Mouse (Mus musculus): ENCODE data around the gene Tpi1.
A peak's percentile ranks its signal among the peaks of the same experiment; 100 is the strongest.
"Not testable (repeated sequence)": the region's sequence is repeated elsewhere in the genome, so short reads cannot be mapped to it uniquely, and the experiment has no call there.

Gene Tpi1

GRCm38 (mm10) chr6:124831199-124831598 is 17.1 kb upstream of the Tpi1 start:
- DNase-seq (ENCODE audit: low spot score in 2 of 2), result not testable (repeated sequence)

DNA sequence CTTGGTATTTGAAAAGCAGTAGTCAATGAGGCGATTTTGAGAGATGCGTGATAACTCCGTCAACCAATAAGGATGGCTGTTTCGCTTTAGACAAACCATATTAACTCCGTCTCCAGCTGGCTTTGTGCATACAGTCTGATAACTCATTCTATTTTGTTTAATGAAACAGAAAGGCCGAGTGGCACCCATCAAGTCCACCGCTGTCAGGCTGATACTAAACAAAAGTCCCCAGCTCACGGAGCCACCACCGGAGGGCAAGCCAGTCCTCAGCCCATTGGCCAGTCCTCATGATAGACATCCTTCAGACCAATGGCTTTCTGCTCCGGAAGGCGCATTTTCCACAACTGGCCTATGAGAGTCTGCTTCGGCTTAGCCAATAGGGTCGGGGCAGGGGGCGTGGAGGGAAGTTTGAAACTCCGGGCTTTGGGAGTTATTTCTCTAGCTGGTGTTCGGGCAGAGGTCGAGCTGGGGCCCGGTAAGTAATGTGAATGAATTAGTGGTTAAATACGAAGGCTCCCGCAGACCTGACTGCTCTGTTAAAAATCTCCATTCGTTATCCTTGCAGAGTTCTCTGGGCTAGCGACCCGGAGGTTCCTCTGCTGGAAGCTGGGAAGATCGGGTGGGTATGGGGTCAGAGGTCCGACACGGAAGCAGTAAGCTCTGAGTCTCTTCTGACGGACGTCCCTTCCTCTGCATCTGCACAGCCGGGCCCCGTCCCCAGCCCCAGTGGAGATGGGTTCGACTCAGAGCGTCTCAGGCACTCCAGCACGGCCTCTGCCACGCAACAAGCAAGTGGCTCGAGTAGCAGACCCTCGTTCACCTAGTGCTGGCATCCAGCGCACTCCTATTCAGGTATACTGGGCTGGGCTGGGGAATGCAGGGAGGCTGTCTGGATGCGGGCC is 16.0 kb upstream of the Tpi1 start:
- peak; percentile 91 to 95 for DNase-seq (ENCODE audit: low spot score in 2 of 2)

DNA sequence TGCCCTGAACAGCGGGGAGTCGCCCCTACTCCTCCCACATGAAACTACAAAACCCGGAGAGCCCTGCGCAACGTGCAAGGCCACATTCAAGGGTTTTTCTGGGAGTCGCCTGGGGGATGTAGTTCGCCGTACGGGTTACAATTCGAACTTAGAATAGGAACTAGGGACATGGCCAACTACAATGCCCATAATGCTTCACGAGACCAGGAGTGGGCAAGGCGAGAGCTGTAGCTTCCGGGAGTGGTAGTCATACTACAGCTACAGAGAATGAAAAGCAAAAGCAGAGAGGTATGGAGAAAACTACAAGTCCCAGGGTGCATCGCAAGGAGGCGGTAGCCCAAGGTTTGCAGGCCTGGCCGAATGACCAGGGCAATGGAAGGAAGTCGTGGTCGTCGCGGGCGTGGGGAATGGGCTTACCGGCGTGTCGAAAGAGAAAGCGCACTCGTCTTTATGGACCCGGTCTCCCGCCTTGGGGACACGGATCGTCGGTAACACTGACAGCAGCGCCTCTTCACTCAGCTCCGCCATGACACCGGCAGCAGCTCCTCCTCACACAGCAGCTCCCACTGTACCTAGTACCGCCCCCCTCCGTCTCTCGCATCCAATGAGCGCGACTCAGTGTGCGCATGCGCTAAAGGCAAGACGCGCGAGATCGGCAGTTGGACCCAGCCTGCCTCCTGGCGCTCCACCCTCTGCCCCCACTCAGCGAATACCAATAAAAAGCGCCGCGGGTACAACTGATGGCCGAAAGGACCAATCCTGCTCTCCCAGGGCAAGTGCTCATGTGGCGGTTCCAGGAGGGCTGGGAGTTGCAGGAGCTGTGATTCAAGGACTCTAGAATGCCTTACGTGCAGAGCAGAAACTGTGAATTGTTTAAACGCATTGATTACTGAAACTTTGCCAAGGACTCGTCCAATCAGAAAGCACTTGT is 15.0 kb upstream of the Tpi1 start, which contains the start of the genes Usp5 and Cdca3:
Usp5 (minus strand) TSS at position 617 of the 931 bp plus-strand sequence.
Cdca3 (plus strand) TSS at position 680 of the 931 bp plus-strand sequence.
- peak; percentile 99 for DNase-seq (ENCODE audit: low spot score in 2 of 2)

DNA sequence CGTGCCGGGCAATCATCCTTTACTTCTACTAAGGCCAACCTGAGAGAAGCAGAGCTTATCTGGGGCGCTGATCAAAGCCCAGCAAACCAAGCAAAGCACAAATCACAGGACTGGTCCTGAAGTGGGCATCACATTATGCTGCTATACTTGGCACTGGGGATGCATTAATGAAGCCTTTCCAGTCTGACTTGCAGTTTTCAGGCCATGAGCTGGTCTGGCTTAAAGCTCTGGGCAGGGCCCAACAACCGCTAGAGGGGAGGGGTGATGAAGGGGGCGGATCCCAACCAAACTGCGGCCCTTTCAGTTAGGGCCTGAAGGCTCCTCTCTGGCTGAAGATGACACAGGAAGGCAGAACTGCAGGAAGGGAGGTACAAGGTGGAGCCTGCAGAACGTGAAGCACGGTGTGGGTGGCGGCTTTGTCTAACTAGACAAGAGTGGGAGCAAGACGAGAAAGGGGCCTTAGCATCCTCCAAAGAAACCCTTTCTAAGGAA is 14.1 kb upstream of the Tpi1 start:
- DNase-seq (ENCODE audit: low spot score in 2 of 2), result no peak

DNA sequence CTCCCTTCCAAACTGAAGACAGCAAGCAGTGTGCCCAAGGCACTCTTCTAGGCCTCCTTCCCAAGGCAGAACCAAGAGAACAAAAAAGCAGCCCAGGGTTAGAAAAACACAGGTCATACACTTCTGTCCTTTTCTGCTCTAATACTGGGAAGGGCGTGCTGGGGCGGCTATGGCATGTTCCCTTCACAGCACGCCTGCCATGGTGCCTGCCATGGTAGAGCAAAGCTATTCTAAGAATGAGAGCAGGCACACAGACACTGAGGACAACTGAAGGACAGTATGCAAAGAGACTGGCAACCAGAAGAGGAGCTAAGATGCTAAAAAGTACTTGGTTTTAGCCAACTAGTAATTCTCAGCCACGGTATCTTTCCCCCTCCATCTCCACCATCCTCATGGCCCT is 8.0 kb upstream of the Tpi1 start:
- no peak for DNase-seq (ENCODE audit: low spot score in 2 of 2)

- DNase-seq (ENCODE audit: low spot score in 2 of 2), result no peak
These were observed 6.8 kb upstream of the Tpi1 start for GRCm38 (mm10) chr6:124820891-124821290.

DNA sequence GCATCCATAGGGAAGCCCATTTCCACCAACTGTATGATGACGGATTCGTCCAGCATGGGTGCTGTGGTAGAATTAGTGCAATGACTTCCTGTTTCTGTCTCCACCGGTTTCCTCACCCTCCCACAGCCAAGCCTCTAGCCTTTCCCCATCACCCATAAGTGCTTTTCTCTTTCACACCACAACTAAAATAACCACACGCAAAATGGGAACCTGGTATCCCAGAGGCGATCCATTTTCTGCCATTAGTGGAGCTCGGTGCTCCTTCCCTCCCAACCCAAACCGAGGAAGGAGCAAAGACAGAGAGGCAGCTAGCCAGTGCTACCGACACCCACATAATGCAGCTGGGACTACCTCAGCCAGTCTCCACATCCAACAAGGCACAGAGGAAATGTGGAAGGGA is 3.9 kb upstream of the Tpi1 start:
- DNase-seq (ENCODE audit: low spot score in 2 of 2), result no peak

DNA sequence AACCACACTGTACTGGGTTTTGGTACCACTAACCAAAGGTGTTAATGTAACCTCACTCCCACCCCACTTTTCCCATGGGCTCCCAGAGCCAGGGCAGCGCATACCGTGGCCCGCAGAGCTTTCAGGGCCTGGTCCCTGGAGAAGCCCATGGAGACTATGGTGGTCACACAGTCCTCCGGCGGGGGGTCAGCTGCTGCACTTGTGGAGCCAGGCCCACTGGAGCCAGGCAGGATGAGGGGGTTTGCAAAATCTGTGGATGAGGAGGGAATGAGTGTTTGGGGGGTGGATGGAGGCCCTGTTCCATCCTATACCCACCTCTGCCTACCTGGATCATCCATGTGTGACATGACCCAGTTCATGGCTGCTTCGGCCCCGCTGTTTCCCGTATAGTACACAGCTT is 3.5 kb upstream of the Tpi1 start:
- DNase-seq (ENCODE audit: low spot score in 2 of 2), result no peak

- DNase-seq (ENCODE audit: low spot score in 2 of 2), result no peak
These were observed 3.0 kb upstream of the Tpi1 start for GRCm38 (mm10) chr6:124817125-124817524.

GRCm38 (mm10) chr6:124816611-124817010 is 2.5 kb upstream of the Tpi1 start:
- no peak for DNase-seq (ENCODE audit: low spot score in 2 of 2)

DNA sequence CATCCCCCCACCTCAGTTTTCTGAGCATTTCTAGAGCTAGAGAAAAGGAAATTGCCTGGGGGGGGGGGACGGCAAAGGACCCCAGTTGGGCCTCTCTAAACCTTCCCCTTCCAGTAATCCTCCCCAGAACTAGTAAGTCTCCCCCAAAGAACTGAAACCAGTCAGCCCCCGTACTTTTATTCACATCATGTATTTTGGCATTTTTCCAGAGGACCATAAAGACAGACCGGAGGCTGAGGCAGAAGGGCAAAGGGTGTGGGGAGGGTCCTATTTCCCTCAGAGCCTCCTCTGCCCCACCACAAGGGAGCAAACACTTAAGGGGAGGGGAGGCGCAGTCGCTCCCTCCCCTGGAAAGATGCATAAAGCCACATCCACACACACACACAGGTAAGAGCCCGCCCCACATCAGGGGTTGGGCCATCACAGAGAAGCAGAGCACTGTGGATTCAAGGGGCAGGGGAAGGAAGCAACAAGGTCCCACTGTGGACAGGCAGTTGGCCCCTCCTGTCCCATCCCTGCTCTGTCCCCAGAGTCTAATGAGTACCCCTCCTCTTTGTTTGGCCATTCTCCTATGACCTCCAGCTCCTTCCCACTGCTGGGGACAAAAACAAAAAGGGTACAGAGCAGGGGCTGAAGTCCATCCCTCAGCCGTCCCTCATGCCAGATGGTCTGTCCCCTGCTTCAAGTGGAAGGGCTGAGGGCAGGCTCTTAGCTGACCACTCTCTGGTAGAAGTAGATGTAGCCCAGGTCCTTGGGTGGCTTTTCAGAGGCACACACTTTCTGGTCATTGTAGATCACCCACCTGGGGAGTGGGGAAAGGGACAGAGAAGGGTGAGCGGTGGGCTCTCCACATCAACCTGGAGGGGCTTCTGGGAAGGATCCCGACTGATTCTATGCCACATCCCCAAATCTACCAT is 1.0 kb upstream of the Tpi1 start:
- DNase-seq (ENCODE audit: low spot score in 2 of 2), result no peak

GRCm38 (mm10) chr6:124814448-124814847 is 352 bp upstream of the Tpi1 start:
- DNase-seq (ENCODE audit: low spot score in 2 of 2), result no peak

DNA sequence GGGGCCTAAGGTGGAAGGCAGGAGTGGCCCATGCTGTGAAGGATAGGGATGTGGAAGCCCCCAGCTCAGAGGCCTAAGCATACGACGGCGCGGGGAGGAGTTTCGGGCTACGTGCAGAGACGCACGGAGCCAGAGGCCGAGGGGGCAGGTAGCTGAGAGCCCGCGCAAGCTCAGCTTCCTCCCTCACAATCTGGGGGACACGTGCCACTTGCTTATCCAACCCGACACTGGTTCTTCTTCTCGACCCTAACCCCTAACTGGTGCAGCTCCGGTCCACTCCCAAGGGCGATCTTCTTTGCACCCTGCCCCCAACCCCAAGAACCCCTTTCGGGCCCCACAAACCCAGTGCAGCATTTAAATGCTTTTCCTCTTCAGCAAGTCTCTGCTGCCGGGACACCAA is 600 bp downstream of the Tpi1 start:
- DNase-seq (ENCODE audit: low spot score in 2 of 2), result peak; percentile 68 to 73

GRCm38 (mm10) chr6:124812848-124813247 is 1.2 kb downstream of the Tpi1 start:
- DNase-seq (ENCODE audit: low spot score in 2 of 2), result no peak

DNA sequence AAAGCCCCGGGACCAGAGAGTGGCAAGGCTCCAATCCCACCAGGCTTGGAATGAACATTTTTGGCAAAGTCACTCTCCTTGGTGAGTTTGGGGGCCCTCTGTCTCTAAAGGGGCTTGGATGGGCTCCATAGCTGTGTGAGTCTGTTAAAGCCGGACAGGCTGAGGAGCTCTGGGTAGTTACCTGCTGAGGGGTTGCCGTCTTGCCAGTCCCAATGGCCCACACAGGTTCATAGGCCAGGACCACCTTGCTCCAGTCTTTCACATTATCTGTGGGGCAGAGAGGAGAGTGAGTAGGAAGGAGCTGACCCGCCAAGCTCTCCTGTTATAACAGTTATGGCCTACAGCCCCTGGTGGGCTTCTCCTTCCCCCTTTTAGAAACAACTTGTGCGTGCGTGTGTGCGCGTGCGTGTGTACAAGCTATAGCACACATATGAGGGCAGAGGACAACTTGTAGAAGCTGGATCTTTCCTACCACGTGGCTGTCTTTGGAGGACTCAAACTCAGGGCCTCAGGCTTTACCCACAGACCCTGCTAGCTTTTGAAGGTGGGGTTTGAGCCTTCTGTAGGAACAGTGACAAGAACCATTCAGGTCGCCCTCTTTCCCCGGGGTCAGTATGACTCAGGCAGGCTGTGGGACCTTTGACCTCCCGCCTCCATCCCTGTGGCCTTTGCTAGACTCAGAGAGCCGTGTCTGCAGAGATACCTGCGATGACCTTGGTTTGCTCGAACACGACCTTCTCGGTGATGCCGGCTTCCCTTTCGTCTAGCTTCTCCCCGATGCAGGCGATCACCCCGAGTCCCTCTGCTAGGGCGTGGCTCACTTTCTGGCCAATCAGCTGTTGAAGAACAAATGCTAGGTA is 2.2 kb downstream of the Tpi1 start:
- DNase-seq (ENCODE audit: low spot score in 2 of 2), result no peak

- no peak for DNase-seq (ENCODE audit: low spot score in 2 of 2)
These were observed 2.8 kb downstream of the Tpi1 start for GRCm38 (mm10) chr6:124811403-124811665.

DNA sequence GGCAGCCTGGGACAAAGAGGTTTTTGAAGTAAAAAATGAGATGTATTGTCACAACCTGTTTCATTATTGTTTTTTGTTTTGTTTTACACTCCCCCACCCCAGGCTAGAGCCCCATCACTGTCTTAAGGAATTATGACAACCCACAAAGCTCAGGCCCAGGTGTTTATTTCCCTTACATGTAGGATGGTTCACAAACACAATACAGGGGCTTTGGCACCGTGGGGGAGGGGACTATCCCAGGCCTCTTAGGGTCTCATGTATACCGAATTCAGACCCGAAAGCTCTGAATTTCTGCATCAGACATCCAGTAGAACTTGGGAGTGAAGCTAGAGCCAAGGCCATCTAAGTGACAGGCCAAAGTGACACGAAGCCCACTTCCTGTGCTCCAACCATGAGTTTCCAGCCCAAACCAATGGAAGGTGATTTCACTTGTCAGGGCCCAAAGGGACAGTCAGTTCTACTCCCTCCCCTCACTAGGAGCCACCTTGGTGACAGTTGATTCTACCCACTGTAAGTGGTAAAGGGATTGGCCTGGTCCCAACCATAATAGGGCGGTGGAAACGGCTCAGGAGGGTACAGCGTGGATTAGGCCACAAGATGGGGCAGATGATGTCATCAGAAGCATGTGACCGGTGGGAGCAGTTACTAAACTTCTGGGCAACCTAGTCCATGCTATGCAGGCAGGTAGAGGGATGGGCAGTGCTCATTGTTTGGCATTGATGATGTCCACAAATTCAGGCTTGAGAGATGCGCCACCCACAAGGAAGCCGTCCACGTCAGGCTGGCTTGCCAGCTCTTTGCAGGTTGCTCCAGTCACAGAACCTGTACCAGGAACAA is 3.3 kb downstream of the Tpi1 start:
- DNase-seq (ENCODE audit: low spot score in 2 of 2), result not testable (repeated sequence)

DNA sequence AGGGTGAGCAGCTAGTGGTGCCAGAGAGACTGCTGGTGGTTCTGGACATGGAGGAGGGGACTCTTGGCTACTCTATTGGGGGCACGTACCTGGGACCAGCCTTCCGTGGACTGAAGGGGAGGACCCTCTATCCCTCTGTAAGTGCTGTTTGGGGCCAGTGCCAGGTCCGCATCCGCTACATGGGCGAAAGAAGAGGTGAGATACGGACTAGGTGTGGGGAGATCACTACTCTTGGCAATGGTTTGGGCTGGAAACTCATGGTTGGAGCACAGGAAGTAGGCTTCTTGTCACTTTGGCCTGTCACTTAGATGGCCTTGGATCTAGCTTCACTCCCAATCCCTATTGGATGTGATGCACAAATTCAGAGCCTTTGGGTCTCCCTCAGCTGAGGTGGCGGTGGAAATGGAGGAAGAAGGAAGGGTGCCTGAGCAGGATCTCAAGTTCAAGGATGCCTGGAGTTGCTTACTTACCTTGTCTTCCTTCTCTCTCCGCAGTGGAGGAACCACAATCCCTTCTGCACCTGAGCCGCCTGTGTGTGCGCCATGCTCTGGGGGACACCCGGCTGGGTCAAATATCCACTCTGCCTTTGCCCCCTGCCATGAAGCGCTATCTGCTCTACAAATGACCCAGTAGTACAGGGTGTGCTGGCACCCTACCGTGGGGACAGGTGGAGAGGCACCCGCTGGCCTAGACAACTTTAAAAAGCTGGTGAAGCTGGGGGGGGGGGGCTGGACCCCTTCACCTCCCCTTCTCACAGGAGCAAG is 4.1 kb downstream of the Tpi1 start:
- no peak for DNase-seq (ENCODE audit: low spot score in 2 of 2)
